Mouse (Mus musculus): ENCODE measurements at regions not wholly inside any gene's neighbourhood (a gene's known extent, or its start where the extent isn't known, plus 50 kb on each side); places are given as distances from the start of the nearest gene placed in this dataset.

GRCm38 (mm10) chr2:64395946-64396345 lies 298.1 kb upstream of the Fign start:
- TF ChIP-seq CTCF (IDR thresholded peaks at IDR 0.05) (no peak), EP300 (IDR thresholded peaks at IDR 0.05) (no peak)
